Mouse (Mus musculus) midbrain, embryonic 12.5 days (tissue): ENCODE measurements around the gene Gm10409. TPM values are rescaled to one million over a fixed set of nuclear protein-coding genes. Genes with fewer than 3 reads are reported as not detected.
"Not testable (repeated sequence)": the region's sequence is repeated elsewhere in the genome, so short reads cannot be mapped to it uniquely, and the experiment has no call there.

Experiments
- ATAC-seq: fragments of 200-750 bp; cut with Nextera tagmentation; 2 replicates; pipeline ENCODE4 v1.8.0; 2017; ENCODE audit warnings: low read depth, moderate TSS enrichment, moderate library complexity; ENCODE audit not compliant: low FRiP score
- H3K27ac ChIP-seq: fragments of 300-500 bp; sonication (generic); replicated peaks from 2 replicates; pipeline ENCODE4 v1.5.1; 2016; ENCODE audit warnings: mild to moderate bottlenecking
- H3K27me3 ChIP-seq: fragments of 300-500 bp; sonication (generic); 2 replicates; pipeline ENCODE4 v1.6.1; 2016; ENCODE audit warnings: mild to moderate bottlenecking
- H3K36me3 ChIP-seq: fragments of 300-500 bp; sonication (generic); 2 replicates; pipeline ENCODE4 v1.6.1; 2016
- H3K4me1 ChIP-seq: fragments of 300-500 bp; sonication (generic); 2 replicates; pipeline ENCODE4 v1.6.1; 2016
- H3K4me2 ChIP-seq: fragments of 300-500 bp; sonication (generic); replicated peaks from 2 replicates; pipeline ENCODE4 v1.6.1; 2016; ENCODE audit warnings: mild to moderate bottlenecking, moderate library complexity
- H3K4me3 ChIP-seq: fragments of 300-500 bp; sonication (generic); 2 replicates; pipeline ENCODE4 v1.5.1; 2016; ENCODE audit warnings: mild to moderate bottlenecking
- H3K9ac ChIP-seq: fragments of 300-500 bp; sonication (generic); replicated peaks from 2 replicates; pipeline ENCODE4 v1.6.1; 2016; ENCODE audit warnings: mild to moderate bottlenecking, moderate library complexity
- H3K9me3 ChIP-seq: fragments of 300-500 bp; sonication (generic); 2 replicates; pipeline ENCODE4 v1.6.1; 2016; ENCODE audit warnings: mild to moderate bottlenecking
- WGBS: fragments of 180-500 bp; shearing (Covaris S2); methylation state at CpG from one replicate; pipeline ENCODE4 v1.1.7; 2016; 5-methylcytosine and 5-hydroxymethylcytosine counted together
- polyA plus RNA-seq: library from polyadenylated mRNA; unstranded; fragments of >200 nt; fragmentation: Nextera tagmentation; extraction: Ambion mirVana; gene quantifications from 2 replicates; pipeline ENCODE4 v1.2.1, GENCODE M21; 2016

Gm10409 gene
- polyA plus RNA-seq, result 2.9 and 3.4 TPM in 2 replicates

- not testable (repeated sequence) for H3K9ac ChIP-seq, H3K27ac ChIP-seq, H3K9me3 ChIP-seq, H3K4me2 ChIP-seq, H3K4me1 ChIP-seq, ATAC-seq, H3K36me3 ChIP-seq, H3K4me3 ChIP-seq, H3K27me3 ChIP-seq
- no CpG with 5 or more reads among the region's 32 CpGs for WGBS
Measured at GRCm38 (mm10) chr14:3412314-3412713, at the start of gene Gm10409. Gm10409 (plus strand) TSS chr14:3412614.

GRCm38 (mm10) chr14:3394793-3395192 lies 17.6 kb upstream of the Gm10409 start, which contains the start of gene Gm10413:
Gm10413 (plus strand) TSS chr14:3395093.
- H3K27me3 ChIP-seq, H3K4me3 ChIP-seq, H3K4me2 ChIP-seq, H3K9me3 ChIP-seq, H3K27ac ChIP-seq, H3K36me3 ChIP-seq, H3K4me1 ChIP-seq, ATAC-seq, H3K9ac ChIP-seq: not testable (repeated sequence)
- WGBS, result no CpG with 5 or more reads among the region's 2 CpGs

DNA sequence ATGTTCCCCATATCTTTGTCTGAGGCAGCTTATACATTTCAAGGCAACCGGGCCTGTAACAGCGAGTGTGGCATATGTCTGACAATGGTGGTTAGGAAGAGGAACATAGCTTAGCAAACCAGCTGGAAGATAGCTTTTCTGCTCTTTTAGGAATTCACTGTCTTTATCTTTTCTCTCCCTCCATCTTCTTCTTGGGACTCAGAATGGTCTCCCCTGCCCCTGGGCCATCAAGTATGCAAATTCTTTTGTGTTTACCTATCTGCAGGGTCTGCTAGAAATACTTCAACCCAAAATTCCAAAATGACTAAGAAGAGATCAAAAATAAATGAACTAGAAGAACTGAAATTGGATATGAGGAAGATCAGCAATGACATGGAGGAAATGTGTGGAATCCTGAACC lies 15.4 kb downstream of the Gm10409 start, which contains the start of gene Gm3005:
TSS of gene Gm3005 (plus strand) at position 301 of the 400 bp plus-strand sequence.
- ATAC-seq, H3K27me3 ChIP-seq: not testable (repeated sequence)

GRCm38 (mm10) chr14:3449079-3449478 lies 36.7 kb downstream of the Gm10409 start, which contains the start of gene Gm10408:
Gm10408 (plus strand) TSS chr14:3449379.
- H3K9ac ChIP-seq, H3K4me2 ChIP-seq, ATAC-seq, H3K27ac ChIP-seq, H3K4me3 ChIP-seq, H3K36me3 ChIP-seq, H3K27me3 ChIP-seq, H3K9me3 ChIP-seq, H3K4me1 ChIP-seq: not testable (repeated sequence)
- no CpG with 5 or more reads among the region's 3 CpGs for WGBS

More for the DNA sequence above, 15.4 kb downstream of the Gm10409 start, which contains the start of gene Gm3005:
- WGBS, result no CpG with 5 or more reads among the region's 2 CpGs
- H3K9ac ChIP-seq, H3K9me3 ChIP-seq, H3K4me3 ChIP-seq, H3K4me2 ChIP-seq, H3K4me1 ChIP-seq, H3K27ac ChIP-seq, H3K36me3 ChIP-seq: not testable (repeated sequence)

Other genes starting within 250 kb of the Gm10409 start
- 0.31 TPM in 1 of 2 replicates, not detected in the other for gene Gm5795, start 224.4 kb upstream of the Gm10409 start, polyA plus RNA-seq
- 11.5 and 11.8 TPM in 2 replicates for gene D830030K20Rik, start 204.1 kb upstream of the Gm10409 start, polyA plus RNA-seq
- gene Gm2956, start 80.0 kb upstream of the Gm10409 start, polyA plus RNA-seq, result not detected in 2 replicates
- not detected in 2 replicates for gene Gm10413, start 17.5 kb upstream of the Gm10409 start, polyA plus RNA-seq
- 1.7 and 2.8 TPM in 2 replicates for gene Gm3005, start 15.5 kb downstream of the Gm10409 start, polyA plus RNA-seq
- gene Gm10408, start 36.8 kb downstream of the Gm10409 start, polyA plus RNA-seq, result not detected in 2 replicates
- not detected in 2 replicates for gene Gm3012, start 221.9 kb downstream of the Gm10409 start, polyA plus RNA-seq
- 2.9 and 3.4 TPM in 2 replicates for gene Gm3020, start 239.4 kb downstream of the Gm10409 start, polyA plus RNA-seq